Mouse (Mus musculus) thymus, postnatal 14 days (tissue): ENCODE results near the gene Sort1.

Experiments
- DNase-seq: peaks from one replicate; pipeline ENCODE4 v3.0.0; 2021

Gene Sort1

GRCm38 (mm10) chr3:108328441-108328841 lies 44.6 kb downstream of the Sort1 start:
- no peak for DNase-seq

- no peak for DNase-seq
Measured at GRCm38 (mm10) chr3:108330812-108331211, 46.9 kb downstream of the Sort1 start.

DNA sequence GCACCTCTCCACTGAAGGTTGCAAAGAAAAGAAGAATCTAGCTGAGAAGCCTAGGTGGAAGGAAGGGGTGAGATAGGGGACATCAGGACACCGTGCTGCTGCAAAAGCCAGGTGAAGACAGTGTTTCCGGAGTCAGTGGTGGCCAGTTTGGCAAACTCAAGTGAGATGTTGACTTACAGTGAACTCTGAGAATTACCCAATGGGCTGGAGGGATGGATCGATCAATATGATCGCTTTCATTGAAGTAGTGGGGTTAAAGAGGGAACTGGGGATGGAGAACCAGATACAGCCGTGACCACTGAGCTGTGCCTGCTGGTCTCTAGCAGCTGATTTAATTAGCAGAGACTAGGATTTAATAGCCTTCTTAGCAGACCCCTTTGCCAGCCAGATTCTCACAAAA lies 53.0 kb downstream of the Sort1 start:
- no peak for DNase-seq

- DNase-seq = no peak
Measured at GRCm38 (mm10) chr3:108341040-108341439, 57.2 kb downstream of the Sort1 start.

GRCm38 (mm10) chr3:108342185-108342584 lies 58.3 kb downstream of the Sort1 start:
- DNase-seq = no peak

- no peak for DNase-seq
Measured at GRCm38 (mm10) chr3:108345855-108346254, 62.0 kb downstream of the Sort1 start.

DNA sequence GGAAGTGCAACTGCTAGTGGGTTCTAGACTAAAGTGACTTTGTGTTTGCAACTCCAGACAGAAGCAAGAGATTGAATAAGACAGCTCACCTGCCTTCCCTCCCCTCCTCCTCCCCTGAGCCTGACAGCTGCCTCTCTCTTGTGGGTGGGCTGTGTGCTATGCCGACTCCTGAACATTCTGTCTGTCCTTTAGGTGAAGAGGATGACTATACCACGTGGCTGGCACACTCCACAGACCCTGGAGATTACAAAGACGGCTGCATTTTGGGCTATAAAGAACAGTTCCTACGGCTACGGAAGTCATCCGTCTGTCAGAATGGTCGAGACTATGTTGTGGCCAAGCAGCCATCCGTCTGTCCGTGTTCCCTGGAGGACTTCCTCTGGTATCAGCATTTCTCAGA lies 64.5 kb downstream of the Sort1 start:
- DNase-seq = no peak

DNA sequence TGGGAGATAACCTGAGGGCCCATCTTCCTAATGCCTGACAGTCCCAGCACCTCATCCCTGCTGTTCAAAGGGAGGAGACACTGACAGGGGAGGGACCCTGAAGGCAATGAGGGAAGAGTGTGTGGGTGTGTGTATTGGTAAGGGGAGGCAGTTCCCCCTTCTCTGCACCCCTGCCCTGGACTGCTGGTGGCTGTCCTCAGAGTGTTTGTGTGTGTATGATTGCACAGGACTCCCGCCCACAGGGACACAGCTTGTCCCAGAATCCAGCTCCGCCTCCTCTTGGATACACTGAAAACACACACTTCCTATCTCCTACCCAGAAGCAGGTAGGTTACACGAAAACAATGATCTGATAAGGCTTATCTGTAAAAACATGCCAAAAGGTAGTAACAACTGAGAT lies 71.4 kb downstream of the Sort1 start:
- no peak for DNase-seq

DNA sequence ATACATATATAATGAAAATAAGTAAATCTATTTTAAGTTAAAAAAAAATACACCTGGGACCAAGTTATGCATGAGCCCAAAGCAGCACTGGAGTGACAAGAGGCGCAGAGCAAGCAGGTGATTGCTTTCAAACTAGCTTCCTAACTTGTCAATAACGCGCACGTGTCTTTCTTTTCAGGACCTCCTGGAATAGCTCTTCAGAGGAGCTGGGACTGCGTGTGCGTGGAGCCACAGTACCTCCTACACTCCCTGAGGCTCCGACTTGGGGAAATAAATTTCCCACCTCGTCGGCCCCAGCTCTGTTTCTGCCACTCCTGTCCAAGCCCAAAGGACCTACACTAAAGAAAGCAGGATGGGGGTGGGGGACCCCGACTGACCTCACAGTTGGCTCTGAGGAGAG lies 73.2 kb downstream of the Sort1 start:
- no peak for DNase-seq

DNA sequence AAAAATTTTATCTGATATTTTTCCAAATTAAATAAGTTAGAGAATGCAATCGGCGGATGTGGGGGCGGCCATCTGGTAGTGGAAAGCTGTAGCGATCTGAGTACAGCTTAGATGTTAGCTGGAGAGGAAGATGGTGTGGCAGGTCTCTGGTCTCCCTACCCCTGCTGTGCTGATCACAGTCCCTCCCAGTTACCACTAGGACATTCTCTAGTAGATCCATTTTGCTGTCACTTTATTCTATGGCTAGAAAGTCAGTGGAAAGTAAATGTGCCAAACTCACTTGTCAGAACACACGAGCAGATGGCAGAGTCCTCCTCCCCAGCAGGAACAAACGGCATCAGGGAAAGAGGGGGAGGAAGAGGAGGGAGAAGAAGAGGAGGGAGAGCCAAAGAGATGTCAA lies 74.6 kb downstream of the Sort1 start:
- DNase-seq = no peak

DNA sequence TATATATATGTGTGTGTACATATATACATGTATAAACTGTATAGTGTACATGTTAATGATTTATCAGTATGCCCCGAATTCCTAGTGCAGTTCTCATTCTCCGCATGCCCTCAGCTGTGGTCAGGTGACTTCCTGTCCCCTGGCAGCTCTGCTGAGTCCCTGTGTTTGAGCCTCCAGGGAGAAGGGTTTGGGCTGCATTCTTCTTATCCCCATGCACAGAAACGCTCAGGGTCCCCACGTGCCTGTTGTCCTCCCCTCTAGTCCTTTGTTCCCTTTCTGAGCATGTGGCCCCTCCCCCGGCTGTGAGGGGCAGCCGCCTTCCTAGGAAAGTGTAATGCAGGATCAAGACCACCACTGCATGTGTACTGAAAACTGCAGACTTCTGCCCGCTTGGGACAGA lies 77.0 kb downstream of the Sort1 start:
- DNase-seq = no peak

- no peak for DNase-seq
Measured at GRCm38 (mm10) chr3:108363626-108364025, 79.7 kb downstream of the Sort1 start.

DNA sequence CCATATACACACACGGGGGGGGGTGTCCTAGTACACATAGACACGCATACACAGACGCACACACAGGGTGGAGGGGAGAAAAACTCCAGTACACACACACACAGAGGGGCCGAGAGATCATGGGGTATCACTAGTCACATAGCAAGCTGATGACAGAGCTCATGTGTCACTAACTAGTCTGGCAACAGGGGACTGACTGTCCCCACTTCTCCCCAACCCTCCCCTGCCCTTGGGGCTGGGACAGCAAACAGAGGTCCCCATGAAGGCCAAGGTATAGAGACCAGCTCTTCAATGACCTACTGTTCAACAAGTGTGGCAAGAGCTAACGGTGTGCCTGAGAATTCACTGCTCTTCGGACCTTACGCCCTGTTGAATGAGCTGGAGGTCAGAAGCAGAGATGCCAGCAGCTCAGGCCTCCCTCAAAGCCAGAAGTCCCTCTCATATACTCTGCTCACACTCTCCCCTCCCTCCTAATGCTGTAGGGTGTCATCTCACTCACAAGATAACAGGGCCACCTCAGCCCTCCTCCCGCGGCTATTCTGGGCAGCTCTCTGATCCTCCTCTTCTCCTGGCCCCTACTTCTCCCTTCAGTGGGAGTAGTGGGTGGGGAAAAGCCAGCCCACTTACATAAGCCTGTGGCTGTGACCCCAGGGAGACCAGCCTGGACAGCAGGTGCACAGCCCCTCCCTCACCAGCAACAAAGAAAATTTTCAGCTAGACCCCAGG lies 80.6 kb downstream of the Sort1 start, which contains the start of gene Mybphl:
TSS of gene Mybphl (plus strand) at position 642 of the 726 bp plus-strand sequence.
- no peak for DNase-seq

DNA sequence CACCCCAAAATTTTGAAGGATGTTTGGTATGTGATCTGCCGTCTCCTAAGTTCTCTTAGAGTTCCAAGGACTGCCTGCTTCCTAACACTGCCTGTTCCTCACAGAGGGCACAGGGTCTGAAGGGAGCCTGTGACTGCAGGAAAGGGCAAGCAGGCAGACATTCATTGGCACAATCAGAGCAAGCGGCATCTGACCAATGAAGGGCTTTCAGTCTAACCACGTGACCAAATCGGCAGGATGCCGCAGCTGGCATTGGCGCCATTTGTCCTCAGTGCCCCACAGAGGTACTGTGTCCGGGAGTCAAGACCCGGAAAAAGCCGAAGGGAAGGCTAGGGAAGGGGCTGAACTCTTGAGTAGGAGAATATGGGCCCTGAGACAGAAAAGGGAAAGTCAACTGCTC lies 83.3 kb downstream of the Sort1 start:
- no peak for DNase-seq

DNA sequence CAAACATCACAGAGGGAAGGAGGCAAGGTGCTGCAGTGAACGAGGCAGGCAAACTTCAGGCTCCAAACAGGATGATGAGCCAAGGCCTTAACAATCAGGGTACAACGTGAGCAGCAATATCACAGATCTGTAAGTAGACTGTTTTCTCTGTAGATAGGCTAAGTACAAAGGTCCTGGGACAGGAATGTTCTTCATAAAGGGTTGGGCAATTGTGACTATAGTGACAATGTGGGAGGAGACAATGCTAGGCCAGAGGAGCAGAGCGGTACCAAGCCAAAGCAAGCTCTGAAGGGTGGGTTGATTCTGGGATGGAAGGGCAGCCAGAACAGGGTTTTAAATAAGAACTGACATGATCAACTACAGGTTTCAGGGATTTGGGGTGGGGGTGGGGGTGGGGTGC lies 83.9 kb downstream of the Sort1 start:
- DNase-seq = no peak

- no peak for DNase-seq
Measured at GRCm38 (mm10) chr3:108368721-108369120, 84.8 kb downstream of the Sort1 start.

DNA sequence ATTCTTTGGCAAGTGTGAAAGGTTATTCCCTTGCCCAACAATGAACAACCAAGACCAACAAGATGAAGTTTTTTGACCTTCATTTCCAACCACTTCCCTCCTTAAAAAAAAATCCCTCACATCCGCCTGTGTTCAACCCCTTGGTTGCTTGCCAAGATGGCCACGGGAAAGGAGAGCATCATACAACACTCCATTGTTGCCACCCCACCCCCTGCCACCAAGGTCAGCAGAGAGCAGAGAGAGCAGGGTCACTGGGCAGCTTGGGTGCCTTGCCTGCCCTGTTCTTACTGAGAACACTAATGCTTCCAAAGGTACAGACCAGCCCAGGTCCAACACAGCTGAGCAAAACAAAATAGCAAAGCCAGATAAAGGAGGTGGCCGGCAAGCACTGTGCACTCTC lies 88.4 kb downstream of the Sort1 start:
- no peak for DNase-seq

GRCm38 (mm10) chr3:108372691-108373090 lies 88.8 kb downstream of the Sort1 start:
- DNase-seq = no peak

DNA sequence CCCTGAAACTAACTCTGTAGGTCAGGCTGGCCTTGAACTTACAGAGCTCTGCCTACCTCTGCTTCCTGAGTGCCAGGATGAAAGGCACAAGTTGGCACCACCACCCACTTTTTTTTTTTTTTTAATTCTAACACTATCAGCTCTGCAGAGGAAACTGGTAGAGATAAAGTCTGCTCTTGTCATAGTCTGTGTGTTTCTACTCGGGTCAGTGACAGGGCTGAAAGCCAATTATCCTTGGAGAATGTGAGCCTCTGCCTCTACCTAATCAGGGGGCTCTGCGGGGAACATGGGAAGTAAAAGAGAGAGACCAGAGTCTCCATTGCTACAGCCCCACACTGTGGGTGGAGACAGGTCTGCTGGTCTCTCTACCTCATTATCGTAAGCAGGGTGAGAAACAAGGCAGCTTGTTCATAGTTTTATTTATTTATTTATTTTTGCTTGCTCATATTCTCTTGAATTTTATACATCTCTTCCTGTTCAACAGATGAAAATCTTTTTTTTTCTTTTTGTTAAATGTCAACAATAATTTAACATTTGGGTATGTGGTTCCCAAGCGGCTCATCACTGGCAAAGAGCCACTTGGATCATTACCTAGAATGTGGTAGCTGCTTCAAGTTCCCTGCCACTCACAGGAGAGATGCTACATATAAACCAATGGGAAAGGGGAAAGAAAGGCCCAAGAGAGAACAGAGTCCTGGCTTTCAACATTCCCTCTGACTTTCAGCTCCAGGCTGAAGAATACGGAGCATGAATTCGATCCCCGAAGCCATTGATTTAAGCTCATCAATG lies 95.2 kb downstream of the Sort1 start:
- DNase-seq = no peak

DNA sequence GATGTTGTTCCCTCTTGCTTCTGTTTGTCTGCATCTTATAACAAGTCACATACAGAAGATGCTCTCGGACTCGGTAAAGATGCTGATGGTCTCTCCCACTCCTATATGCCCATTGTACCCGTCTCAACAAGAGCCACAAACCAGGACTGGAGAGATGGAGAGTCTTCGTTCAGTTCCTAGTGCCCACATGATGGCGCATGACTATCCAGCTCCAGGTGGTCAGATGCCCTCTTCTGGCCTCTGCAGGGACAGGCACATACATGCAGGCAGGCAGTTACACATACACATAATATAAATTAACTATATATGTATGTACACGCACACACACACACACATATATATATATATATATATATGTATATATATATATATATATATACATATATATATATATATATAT lies 96.8 kb downstream of the Sort1 start:
- peak; percentile 35 for DNase-seq

GRCm38 (mm10) chr3:108381945-108382875 lies 98.3 kb downstream of the Sort1 start:
- DNase-seq = no peak

GRCm38 (mm10) chr3:108383485-108384354 lies 99.8 kb downstream of the Sort1 start, which contains the start of gene Psrc1:
Gene Psrc1, plus strand, starts transcription at chr3:108383839.
- DNase-seq = peak; percentile 86
